Mouse (Mus musculus): ENCODE results near the gene Chfr.
"Not testable (repeated sequence)": the region's sequence is repeated elsewhere in the genome, so short reads cannot be mapped to it uniquely, and the experiment has no call there.

The Chfr gene

GRCm38 (mm10) chr5:110108305-110108628 is 27.4 kb upstream of the Chfr start:
- DNase-seq (ENCODE audit: low read depth) = no peak

- DNase-seq (ENCODE audit: low read depth) = peak; percentile 77
Observed at GRCm38 (mm10) chr5:110109991-110110441, 25.6 kb upstream of the Chfr start, which contains the start of gene Zfp605. Gene Zfp605, plus strand, starts transcription at chr5:110110092.

GRCm38 (mm10) chr5:110122380-110122779 is 13.3 kb upstream of the Chfr start:
- DNase-seq (ENCODE audit: low read depth) = not testable (repeated sequence)

GRCm38 (mm10) chr5:110136087-110136464 is 434 bp downstream of the Chfr start:
- no peak for DNase-seq (ENCODE audit: low read depth)

GRCm38 (mm10) chr5:110137816-110138215 is 2.2 kb downstream of the Chfr start:
- no peak for DNase-seq (ENCODE audit: low read depth)

- no peak for DNase-seq (ENCODE audit: low read depth)
Observed at GRCm38 (mm10) chr5:110139325-110139724, 3.7 kb downstream of the Chfr start.

- DNase-seq (ENCODE audit: low read depth) = no peak
Observed at GRCm38 (mm10) chr5:110140424-110140823, 4.8 kb downstream of the Chfr start.

- no peak for DNase-seq (ENCODE audit: low read depth)
Observed at GRCm38 (mm10) chr5:110142309-110142708, 6.7 kb downstream of the Chfr start.

- no peak for DNase-seq (ENCODE audit: low read depth)
Observed at GRCm38 (mm10) chr5:110143007-110143406, 7.4 kb downstream of the Chfr start.

GRCm38 (mm10) chr5:110169374-110169773 is 33.7 kb downstream of the Chfr start:
- no peak for DNase-seq (ENCODE audit: low read depth)

- peak; percentile 89 for DNase-seq (ENCODE audit: low read depth)
Observed at GRCm38 (mm10) chr5:110176362-110177020, 40.8 kb downstream of the Chfr start, which contains the start of gene Golga3. Gene Golga3, plus strand, starts transcription at chr5:110176701.

- DNase-seq (ENCODE audit: low read depth) = no peak
Observed at GRCm38 (mm10) chr5:110177021-110177420, 41.4 kb downstream of the Chfr start.

- no peak for DNase-seq (ENCODE audit: low read depth)
Observed at GRCm38 (mm10) chr5:110178628-110179027, 43.0 kb downstream of the Chfr start.

GRCm38 (mm10) chr5:110181716-110182115 is 46.1 kb downstream of the Chfr start:
- no peak for DNase-seq (ENCODE audit: low read depth)

GRCm38 (mm10) chr5:110203164-110203895 is 67.7 kb downstream of the Chfr start:
- no peak for DNase-seq (ENCODE audit: low read depth)

- DNase-seq (ENCODE audit: low read depth) = no peak
Observed at GRCm38 (mm10) chr5:110204777-110205176, 69.1 kb downstream of the Chfr start.

- no peak for DNase-seq (ENCODE audit: low read depth)
Observed at GRCm38 (mm10) chr5:110211312-110211711, 75.7 kb downstream of the Chfr start.

- DNase-seq (ENCODE audit: low read depth) = no peak
Observed at GRCm38 (mm10) chr5:110216780-110217179, 81.1 kb downstream of the Chfr start.

- no peak for DNase-seq (ENCODE audit: low read depth)
Observed at GRCm38 (mm10) chr5:110220331-110220730, 84.7 kb downstream of the Chfr start.
